7 mouse cellular contexts compared by ENCODE assay signal in the genomic region with DNA sequence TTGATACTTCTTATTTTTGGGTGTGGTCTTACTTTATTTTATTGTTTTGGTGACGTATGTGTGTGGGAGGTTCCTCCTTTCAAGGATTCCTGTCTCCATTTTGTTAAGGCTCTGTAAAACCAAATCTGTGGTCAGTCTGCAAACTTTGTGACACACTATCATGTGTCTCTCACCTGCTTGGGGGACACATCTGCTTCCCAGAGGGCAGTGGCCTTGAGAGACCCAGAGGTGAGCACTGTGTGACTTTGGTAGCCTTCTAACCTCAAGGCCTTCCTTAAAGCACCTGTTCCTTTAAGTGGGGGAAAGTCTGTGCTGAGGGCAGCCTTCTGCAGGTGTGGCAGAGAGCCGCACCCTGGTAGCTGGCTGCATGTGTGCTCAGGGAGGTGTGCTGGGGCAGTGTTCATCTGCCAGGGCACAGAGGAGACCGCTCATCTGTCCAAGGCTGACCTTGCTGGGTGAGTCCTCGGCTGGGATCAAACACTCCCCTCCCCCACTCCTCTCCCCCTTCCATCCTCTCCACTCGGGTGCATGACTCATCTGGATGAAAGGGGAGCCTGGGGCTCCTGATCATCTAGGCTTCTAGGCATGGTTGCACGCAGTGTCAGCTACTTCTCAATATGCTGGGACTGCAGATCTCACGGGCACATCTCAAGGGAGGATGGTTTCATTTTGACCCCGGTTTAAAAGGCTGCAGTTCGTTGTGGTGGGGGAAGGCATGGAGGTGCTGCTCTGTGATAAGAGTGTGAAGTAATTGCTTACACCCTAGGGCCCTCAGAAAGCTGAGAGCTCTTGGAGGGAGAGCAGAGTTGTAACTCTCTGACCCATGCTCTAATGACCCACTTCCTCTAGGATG. TPM values are rescaled to one million over a fixed set of nuclear protein-coding genes. Genes with fewer than 3 reads are reported as not detected.
DNase-seq lines count a peak whose midpoint lies in the region; ATAC-seq and TF ChIP-seq lines count a peak whose summit lies in the region.

No protein-coding gene starts in this region.

- TF ChIP-seq POLR2A in bone marrow, adult 2 months (IDR thresholded peaks at IDR 0.05; ENCODE audit: borderline replicate concordance, control insufficient read depth, low read depth, low read length): no peak

- peaks cover 6% of the 10 kb centered on the region; the same call in 1 of the 2 replicates for H3K4me1 ChIP-seq in bone marrow, adult 2 months (ENCODE audit: control insufficient read depth, insufficient read depth, low read length)

- 14% methylated on average over 9 of the region's 9 CpGs for WGBS in bone marrow, adult 2 months

- TF ChIP-seq CTCF in bone marrow, adult 2 months (IDR thresholded peaks at IDR 0.05; ENCODE audit: control insufficient read depth, insufficient read depth, low read length): no peak

- H3K4me3 ChIP-seq in bone marrow, adult 2 months (replicated peaks; ENCODE audit: control insufficient read depth, low read depth, low read length): peak overlapping the region; percentile 70

- H3K27ac ChIP-seq in bone marrow, adult 2 months (ENCODE audit: control insufficient read depth, insufficient read depth, low read depth, low read length, poor library complexity): peak overlapping the region; percentile 70

- ATAC-seq in monocyte, adult 5-6 weeks (replicated peaks; ENCODE audit: insufficient number of reproducible peaks, low FRiP score, low TSS enrichment, poor library complexity, severe bottlenecking): peak; percentile 48

- peak; percentile 55 for DNase-seq in urinary bladder, postnatal 14 days (ENCODE audit: low spot score)
- no peak for DNase-seq in urinary bladder, adult 2 months (ENCODE audit: low spot score)
- DNase-seq in ovary, postnatal 10 days (ENCODE audit: low spot score): no peak
- no peak for DNase-seq in gastrocnemius, postnatal 14 days
- no peak for DNase-seq in frontal cortex, postnatal 10 days (ENCODE audit: low spot score in 2 of 2)

- intact Hi-C loops in gastrocnemius, postnatal 14 days (cut with DNase I; ENCODE audit: low total_unique reads): no loop called here

RNA-seq across cellular contexts. Expression of a gene that starts 34.4 kb away (rescaled TPM):
- polyA plus RNA-seq in urinary bladder, adult 2 months (2012; rRNA removed): 0.19 and 0.21 TPM in 2 replicates
- 0.85 and 0.88 TPM in 2 replicates for polyA plus RNA-seq in bone marrow, adult 2 months (2011; ENCODE audit: insufficient read depth, insufficient read length, low replicate concordance, missing spikeins)
- 0.43 to 7.4 TPM (median 1.8 TPM) in 3 replicates for total RNA-seq in monocyte, adult 5-6 weeks (2017)
- total RNA-seq in gastrocnemius, postnatal 14 days (2021): not detected
